Mouse (Mus musculus) liver (tissue): Measurements from ENCODE around the gene Guk1.
A peak's percentile ranks its signal among the peaks of the same experiment; 100 is the strongest.
"Not testable (repeated sequence)": the region's sequence is repeated elsewhere in the genome, so short reads cannot be mapped to it uniquely, and the experiment has no call there.

Experiments
- DNase-seq: peaks from one replicate; pipeline ENCODE4 v3.0.0-alpha.2; 2020; ENCODE audit warnings: mixed read lengths

Gene Guk1

GRCm38 (mm10) chr11:59192059-59192386 lies at the start of gene Guk1:
TSS of gene Guk1 (minus strand) at chr11:59192212.
- DNase-seq, result no peak

GRCm38 (mm10) chr11:59239796-59240195 lies 47.8 kb upstream of the Guk1 start:
- DNase-seq, result no peak

DNA sequence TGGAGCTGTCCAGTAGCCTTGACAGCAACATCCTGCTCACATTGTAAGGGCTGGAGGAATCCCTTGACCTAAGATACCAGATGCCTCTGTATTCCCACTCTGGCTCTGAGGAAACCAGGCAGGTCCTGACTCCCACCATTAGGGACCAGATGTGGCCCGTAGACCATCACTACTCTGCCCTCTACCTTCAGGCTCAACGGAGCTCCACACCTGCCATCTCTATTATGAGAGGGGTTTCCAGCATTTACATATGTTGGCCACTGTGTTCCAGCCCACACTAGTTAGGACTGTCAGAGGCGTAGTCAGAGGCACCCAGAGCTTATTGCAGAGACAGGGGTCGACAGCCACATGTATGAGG lies 47.4 kb upstream of the Guk1 start:
- no peak for DNase-seq

DNA sequence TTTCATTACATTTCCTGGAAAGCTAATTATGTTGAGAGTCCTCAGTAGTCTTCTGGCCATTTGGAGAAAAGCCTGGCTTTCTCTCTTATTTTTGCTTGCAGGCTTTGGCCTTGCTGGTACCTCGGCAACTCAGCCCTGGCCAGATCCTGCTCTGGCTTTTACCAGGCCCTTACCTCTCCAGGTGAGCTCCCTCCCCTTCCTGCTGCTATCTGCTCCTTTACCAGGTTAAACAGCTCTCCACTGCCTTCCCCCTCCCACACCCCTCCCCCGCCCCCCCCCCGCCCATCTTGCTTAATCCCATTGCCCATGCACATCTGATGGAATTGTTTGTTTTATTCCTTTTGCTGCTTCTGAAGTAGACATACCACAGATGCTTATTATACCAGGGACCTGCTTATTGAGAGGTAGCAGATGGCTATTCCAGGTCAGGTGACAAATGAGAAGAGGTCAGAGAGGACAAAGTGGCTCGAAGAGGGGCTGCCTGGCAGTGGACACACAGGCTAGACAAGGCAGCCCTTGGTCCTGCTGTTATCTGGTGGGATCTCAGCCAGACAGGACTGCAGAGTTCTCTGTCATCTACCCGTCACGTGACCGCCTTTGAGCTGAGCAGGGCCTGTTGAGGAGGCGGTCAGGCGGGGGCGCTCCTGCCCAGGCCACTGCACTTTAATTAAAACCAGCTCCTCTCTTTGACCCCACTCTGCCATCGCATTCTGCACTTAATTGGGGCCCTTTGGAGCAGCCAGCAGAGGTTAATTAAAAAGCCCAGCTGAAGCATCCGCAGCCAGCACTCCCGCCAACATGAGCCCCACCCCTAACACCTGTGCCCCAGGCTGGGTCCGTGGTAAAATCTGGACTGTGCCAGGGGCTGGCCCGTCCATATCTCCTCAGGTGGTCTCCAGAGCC lies 46.8 kb upstream of the Guk1 start:
- peak; percentile 75 for DNase-seq

- no peak for DNase-seq
Observed at GRCm38 (mm10) chr11:59232797-59233196, 40.8 kb upstream of the Guk1 start.

DNA sequence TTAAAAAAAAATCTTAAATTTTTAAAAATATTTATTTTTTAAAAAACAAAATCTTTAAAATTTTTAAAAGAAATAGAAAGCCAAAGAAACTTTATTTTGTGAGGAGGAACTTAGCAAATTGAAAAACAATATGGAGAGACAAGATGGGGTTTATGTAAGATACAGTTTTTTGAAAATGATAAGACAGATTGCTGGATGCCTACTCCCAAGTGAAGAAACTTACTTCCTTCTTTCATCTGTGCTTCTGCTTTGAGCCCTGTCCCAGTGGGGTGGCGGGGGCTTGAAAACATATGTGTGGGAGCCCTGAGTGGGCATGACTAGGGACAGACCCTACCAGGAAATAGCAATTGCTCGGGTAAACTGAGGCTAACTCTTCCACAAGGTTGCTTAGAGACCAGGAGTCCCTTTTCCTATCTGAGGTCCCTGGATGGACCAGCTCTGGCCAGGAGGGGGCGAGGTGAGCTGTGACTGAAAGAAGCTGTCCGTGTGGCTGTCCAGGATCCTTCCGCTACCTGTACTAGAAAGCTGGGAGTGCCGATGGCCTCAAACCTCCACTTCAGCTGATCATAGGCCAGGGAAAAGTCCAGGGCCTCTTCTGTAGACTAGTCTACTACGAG lies 38.2 kb upstream of the Guk1 start:
- peak; percentile 82 for DNase-seq

DNA sequence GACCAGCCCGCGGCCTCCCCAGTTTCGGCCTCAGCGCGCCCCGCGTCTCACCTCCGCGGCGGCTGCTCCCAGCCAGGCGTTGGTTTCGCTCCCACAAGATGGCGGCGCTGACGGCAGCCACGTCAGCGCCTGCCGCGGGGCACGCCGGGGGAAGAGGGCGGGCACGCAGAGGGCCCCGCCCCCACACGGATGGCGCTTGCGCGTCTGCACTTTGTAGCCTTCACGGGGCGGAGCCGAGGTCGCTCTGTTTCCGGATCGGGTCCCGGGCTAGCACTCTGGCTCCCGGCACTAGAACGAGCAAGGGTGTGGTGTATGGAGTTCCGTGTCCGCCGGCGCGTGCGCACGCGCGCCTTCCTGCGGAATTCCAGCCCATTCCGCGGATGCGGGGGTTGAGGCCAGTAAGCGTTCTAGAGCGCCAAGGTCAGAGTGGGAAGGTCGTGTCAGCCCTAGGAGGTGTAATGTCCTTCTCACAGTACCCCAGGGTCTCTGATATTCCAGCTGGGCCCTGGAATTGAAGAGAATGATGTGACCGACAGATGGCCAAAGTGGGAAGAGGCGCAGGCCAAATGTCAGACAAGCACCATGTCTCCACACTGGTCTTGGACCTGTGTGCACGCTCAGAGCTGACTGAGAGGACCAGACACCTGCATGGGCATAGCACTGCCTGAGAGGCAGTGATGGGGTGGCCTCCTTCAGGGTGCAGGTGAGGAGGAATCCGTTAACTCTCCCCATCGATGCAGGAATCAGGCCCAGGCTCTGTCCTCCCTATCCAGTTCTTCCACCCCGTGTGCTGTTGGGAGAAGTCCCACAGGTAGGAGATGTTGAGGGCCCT lies 36.3 kb upstream of the Guk1 start, which contains the start of gene Arf1:
Arf1 (minus strand) TSS at position 149 of the 832 bp plus-strand sequence.
- DNase-seq, result peak; percentile 98

DNA sequence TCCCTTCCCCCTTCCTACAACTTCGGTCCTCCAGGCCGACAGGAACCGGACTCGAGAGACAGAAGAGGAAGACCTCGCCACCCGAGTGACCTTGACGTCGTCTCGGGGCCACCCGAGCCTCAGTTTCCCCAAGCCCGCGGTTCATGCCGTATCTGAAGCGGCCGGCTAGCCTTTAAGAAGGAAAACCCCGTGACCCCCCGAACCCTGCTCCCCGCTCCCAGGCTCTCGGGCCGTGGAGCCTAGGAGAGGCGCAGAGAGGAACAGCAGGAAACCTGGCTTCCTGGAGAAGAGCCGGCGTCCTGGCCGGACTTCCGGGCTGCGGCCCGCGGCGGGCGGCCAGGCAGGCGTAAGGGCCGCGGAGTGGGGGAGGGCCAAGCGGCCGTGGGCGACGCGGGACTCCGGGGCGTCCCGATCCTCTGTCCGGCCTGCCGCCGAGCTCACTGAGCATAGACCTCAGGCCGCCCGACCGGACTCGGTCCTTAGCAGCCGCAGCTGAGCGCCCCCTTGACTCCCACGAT lies 35.7 kb upstream of the Guk1 start:
- DNase-seq, result no peak

- peak; percentile 21 for DNase-seq
Observed at GRCm38 (mm10) chr11:59226787-59227603, 35.0 kb upstream of the Guk1 start.

GRCm38 (mm10) chr11:59226251-59226650 lies 34.2 kb upstream of the Guk1 start:
- DNase-seq, result no peak

GRCm38 (mm10) chr11:59225167-59225566 lies 33.2 kb upstream of the Guk1 start:
- no peak for DNase-seq

- DNase-seq, result no peak
Observed at GRCm38 (mm10) chr11:59224470-59224869, 32.5 kb upstream of the Guk1 start.

- DNase-seq, result no peak
Observed at GRCm38 (mm10) chr11:59224025-59224424, 32.0 kb upstream of the Guk1 start.

DNA sequence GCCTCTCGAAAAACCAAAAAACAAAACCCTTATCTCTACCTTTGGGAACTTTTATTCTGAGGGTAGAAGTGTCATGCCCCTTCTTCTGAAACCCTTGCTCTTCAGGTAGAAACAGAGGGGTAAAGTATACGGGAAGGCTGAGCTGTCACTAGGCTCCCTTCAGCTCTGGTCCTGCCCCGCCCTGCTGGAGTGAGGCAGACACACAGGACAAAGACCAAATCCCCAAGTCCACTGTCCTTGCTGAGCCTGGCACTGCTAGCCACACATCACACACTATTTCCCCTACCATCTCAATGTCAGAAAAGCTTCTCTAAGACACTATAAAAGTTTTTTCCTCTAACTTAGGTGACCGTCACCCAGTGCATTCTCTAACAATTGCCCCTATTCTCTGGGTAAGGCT lies 30.3 kb upstream of the Guk1 start:
- no peak for DNase-seq

GRCm38 (mm10) chr11:59221604-59222003 lies 29.6 kb upstream of the Guk1 start:
- DNase-seq, result no peak

GRCm38 (mm10) chr11:59219064-59219463 lies 27.1 kb upstream of the Guk1 start:
- DNase-seq, result peak; percentile 60

- DNase-seq, result no peak
Observed at GRCm38 (mm10) chr11:59218389-59218998, 26.5 kb upstream of the Guk1 start.

DNA sequence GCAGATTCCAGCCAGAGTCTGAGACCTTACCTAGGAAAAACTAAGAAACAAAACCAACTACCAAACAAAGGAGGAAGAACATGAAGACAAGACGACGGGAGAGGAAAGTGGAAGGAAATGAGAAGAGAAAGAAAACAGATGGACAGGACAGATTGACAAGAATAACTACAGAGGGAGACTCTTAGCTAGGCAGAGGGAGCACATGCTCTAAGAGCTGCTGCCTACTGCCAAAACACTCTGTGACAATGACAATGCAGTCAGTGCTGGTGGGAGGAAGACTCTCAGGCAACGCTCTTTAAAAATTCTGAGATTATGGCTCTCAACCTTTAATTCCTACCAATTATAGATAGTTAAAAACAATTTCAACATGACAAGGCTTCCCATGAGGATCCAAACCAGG lies 24.9 kb upstream of the Guk1 start:
- no peak for DNase-seq

DNA sequence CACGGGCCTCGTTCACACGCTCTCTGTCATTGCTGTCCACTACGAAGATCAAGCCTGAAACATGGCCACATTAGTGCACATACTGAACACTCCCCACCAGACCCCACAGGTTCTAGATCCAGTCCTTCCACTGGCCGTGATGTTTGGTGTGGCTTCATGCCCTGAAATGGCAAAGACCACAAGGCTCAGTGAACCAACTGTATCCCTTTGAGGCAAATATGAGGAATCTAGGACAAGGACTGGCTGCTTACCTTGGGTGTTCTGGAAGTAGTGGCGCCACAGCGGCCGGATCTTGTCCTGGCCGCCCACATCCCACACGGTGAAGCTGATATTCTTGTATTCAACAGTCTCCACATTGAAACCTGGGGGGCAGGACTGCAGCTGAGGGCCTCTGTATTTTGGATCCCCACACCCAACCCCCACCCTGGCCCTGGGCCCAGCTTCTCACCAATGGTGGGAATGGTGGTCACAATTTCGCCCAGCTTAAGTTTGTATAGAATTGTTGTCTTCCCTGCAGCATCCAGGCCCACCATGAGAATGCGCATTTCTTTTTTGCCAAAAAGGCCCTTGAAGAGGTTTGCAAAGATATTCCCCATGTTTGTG lies 21.0 kb upstream of the Guk1 start:
- DNase-seq, result no peak

DNA sequence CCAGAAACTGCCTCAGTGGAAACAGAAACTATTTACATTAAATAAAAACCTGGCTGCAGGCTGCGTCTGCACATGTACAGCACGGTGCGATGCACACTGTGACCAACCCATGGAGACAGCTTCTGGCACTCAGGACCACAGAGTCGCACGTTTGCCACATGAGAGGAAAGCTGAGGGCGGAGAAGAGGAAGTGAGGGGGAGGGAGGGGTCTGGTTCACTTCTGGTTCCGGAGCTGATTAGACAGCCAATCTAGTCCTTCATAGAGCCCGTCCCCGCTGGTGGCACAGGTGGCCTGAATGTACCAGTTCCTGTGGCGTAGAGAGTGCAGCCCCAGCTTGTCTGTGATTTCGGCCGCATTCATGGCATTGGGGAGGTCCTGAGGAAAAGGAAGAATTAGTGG lies 20.3 kb upstream of the Guk1 start:
- not testable (repeated sequence) for DNase-seq

GRCm38 (mm10) chr11:59211561-59211960 lies 19.5 kb upstream of the Guk1 start:
- not testable (repeated sequence) for DNase-seq
